In genomic region chr5:115347564-115347963, GRCm38 (mm10) we compare ENCODE assay signal across 8 mouse cellular contexts. TPM values are rescaled to one million over a fixed set of nuclear protein-coding genes. Genes with fewer than 3 reads are reported as not detected.
DNase-seq lines count a peak whose midpoint lies in the region; ATAC-seq and TF ChIP-seq lines count a peak whose summit lies in the region.

No protein-coding gene starts in this region.

- no peak for TF ChIP-seq EP300 in stomach, postnatal 0 days (optimal IDR thresholded peaks at IDR 0.05)

- no peak for TF ChIP-seq POLR2A in bone marrow macrophage, adult 2 months (IDR thresholded peaks at IDR 0.05; ENCODE audit: borderline replicate concordance, low read depth, low read length)

- under 1% methylated on average over 5 of the region's 5 CpGs for WGBS in heart, embryonic 13.5 days
- whole genome bisulfite sequencing in liver, embryonic 16.5 days (ENCODE audit: insufficient replicate concordance), result 0% methylated on average over 5 of the region's 5 CpGs
- 4% methylated on average over 5 of the region's 5 CpGs for WGBS in neural tube, embryonic 12.5 days
- under 1% methylated on average over 5 of the region's 5 CpGs for WGBS in stomach, postnatal 0 days

- ATAC-seq in heart, embryonic 13.5 days (ENCODE audit: extremely low read depth, insufficient number of reproducible peaks, low FRiP score, low TSS enrichment), result no peak
- ATAC-seq in liver, embryonic 16.5 days (ENCODE audit: low read depth), result peak; percentile 57
- ATAC-seq in neural tube, embryonic 12.5 days (ENCODE audit: low FRiP score, low read depth), result no peak
- peak; percentile 63 for ATAC-seq in stomach, postnatal 0 days (ENCODE audit: low FRiP score, low TSS enrichment)

- H3K36me3 ChIP-seq in erythroblast, embryonic 14.5 days (ENCODE audit: control insufficient read depth), result peaks cover 48% of the 10 kb centered on the region
- peaks cover 47% of the 10 kb centered on the region for H3K36me3 ChIP-seq in heart, embryonic 13.5 days
- H3K36me3 ChIP-seq in liver, embryonic 16.5 days (ENCODE audit: control insufficient read depth, insufficient read depth), result peaks cover 27% of the 10 kb centered on the region
- peaks cover 37% of the 10 kb centered on the region for H3K36me3 ChIP-seq in neural tube, embryonic 12.5 days
- H3K36me3 ChIP-seq in stomach, postnatal 0 days (ENCODE audit: control insufficient read depth, insufficient read depth, low read length), result peaks cover 4% of the 10 kb centered on the region; the same call in 1 of the 2 replicates

- H3K27me3 ChIP-seq in erythroblast, embryonic 14.5 days (ENCODE audit: control insufficient read depth), result peaks cover 5% of the 10 kb centered on the region
- H3K27me3 ChIP-seq in heart, embryonic 13.5 days (replicated peaks), result no peaks in the 10 kb centered on the region
- H3K27me3 ChIP-seq in liver, embryonic 16.5 days (ENCODE audit: control insufficient read depth, insufficient read depth, low read depth, low read length), result no peaks in the 10 kb centered on the region
- no peaks in the 10 kb centered on the region for H3K27me3 ChIP-seq in neural tube, embryonic 12.5 days (replicated peaks)
- no peaks in the 10 kb centered on the region for H3K27me3 ChIP-seq in stomach, postnatal 0 days (ENCODE audit: control insufficient read depth, insufficient read depth, low read length)

- H3K4me1 ChIP-seq in bone marrow macrophage, adult 2 months (ENCODE audit: control insufficient read depth, insufficient read depth, low read length), result peaks cover 7% of the 10 kb centered on the region
- H3K4me1 ChIP-seq in erythroblast, embryonic 14.5 days (ENCODE audit: control insufficient read depth), result peaks cover 45% of the 10 kb centered on the region
- peaks cover 27% of the 10 kb centered on the region for H3K4me1 ChIP-seq in heart, embryonic 13.5 days
- H3K4me1 ChIP-seq in liver, embryonic 16.5 days (ENCODE audit: control insufficient read depth, low read depth, low read length), result peaks cover 9% of the 10 kb centered on the region
- H3K4me1 ChIP-seq in neural tube, embryonic 12.5 days, result peaks cover 12% of the 10 kb centered on the region
- no peaks in the 10 kb centered on the region; the same call in 1 of the 2 replicates for H3K4me1 ChIP-seq in stomach, postnatal 0 days (replicated peaks; ENCODE audit: control insufficient read depth, insufficient read depth)

- peak overlapping the region; percentile 90 for H3K4me2 ChIP-seq in heart, embryonic 13.5 days
- peak overlapping the region; percentile 79 for H3K4me2 ChIP-seq in liver, embryonic 16.5 days (ENCODE audit: low read depth, low read length)
- peak overlapping the region; percentile 95 for H3K4me2 ChIP-seq in neural tube, embryonic 12.5 days (replicated peaks)
- peak overlapping the region; percentile 86 for H3K4me2 ChIP-seq in stomach, postnatal 0 days (replicated peaks; ENCODE audit: low read depth)

- peak; percentile 97 for TF ChIP-seq CTCF in bone marrow macrophage, adult 2 months (IDR thresholded peaks at IDR 0.05; ENCODE audit: low read depth, low read length)
- peak; percentile 88 for TF ChIP-seq CTCF in stomach, postnatal 0 days (IDR thresholded peaks at IDR 0.05; ENCODE audit: low read depth)

- peak; percentile 87 for DNase-seq in CD4-positive helper T cell, adult 2 months (ENCODE audit: low read depth, low spot score)
- peak; percentile 92 for DNase-seq in kidney, postnatal 10 days
- DNase-seq in stomach, postnatal 0 days (ENCODE audit: low spot score), result peak; percentile 88

- H3K4me3 ChIP-seq in bone marrow macrophage, adult 2 months (ENCODE audit: insufficient read depth, low read length), result peak overlapping the region; percentile 93
- peak overlapping the region; percentile 78 for H3K4me3 ChIP-seq in erythroblast, embryonic 14.5 days (replicated peaks)
- H3K4me3 ChIP-seq in heart, embryonic 13.5 days, result peak overlapping the region; percentile 83
- peak overlapping the region; percentile 82 for H3K4me3 ChIP-seq in liver, embryonic 16.5 days (ENCODE audit: low read depth, low read length)
- peak overlapping the region; percentile 98 for H3K4me3 ChIP-seq in neural tube, embryonic 12.5 days
- H3K4me3 ChIP-seq in stomach, postnatal 0 days (ENCODE audit: low read depth, low read length), result peak overlapping the region; percentile 73

- peak overlapping the region; percentile 94 for H3K9ac ChIP-seq in heart, embryonic 13.5 days
- H3K9ac ChIP-seq in liver, embryonic 16.5 days (ENCODE audit: low read depth, low read length), result peak overlapping the region; percentile 83
- 0 out of 2 replicates have a peak overlapping the region, but pooled peaks have one; percentile 26 for H3K9ac ChIP-seq in neural tube, embryonic 12.5 days
- 0 out of 2 replicates have a peak overlapping the region, but pooled peaks have one; percentile 76 for H3K9ac ChIP-seq in stomach, postnatal 0 days (ENCODE audit: low read length)

- H3K27ac ChIP-seq in bone marrow macrophage, adult 2 months (ENCODE audit: insufficient read depth, low read depth, low read length), result no peak overlapping the region
- H3K27ac ChIP-seq in heart, embryonic 13.5 days (replicated peaks), result peak overlapping the region; percentile 73; the same call in 1 of the 2 replicates
- H3K27ac ChIP-seq in liver, embryonic 16.5 days (ENCODE audit: low read length), result peak overlapping the region; percentile 68
- H3K27ac ChIP-seq in neural tube, embryonic 12.5 days, result no peak overlapping the region
- no peak overlapping the region for H3K27ac ChIP-seq in stomach, postnatal 0 days (replicated peaks)

- peaks cover 3% of the 10 kb centered on the region for H3K9me3 ChIP-seq in erythroblast, embryonic 14.5 days (ENCODE audit: control insufficient read depth, low read length)
- H3K9me3 ChIP-seq in heart, embryonic 13.5 days, result no peaks in the 10 kb centered on the region; the same call in 1 of the 2 replicates
- no peaks in the 10 kb centered on the region for H3K9me3 ChIP-seq in liver, embryonic 16.5 days (replicated peaks; ENCODE audit: control insufficient read depth, low read length)
- H3K9me3 ChIP-seq in neural tube, embryonic 12.5 days, result no peaks in the 10 kb centered on the region
- no peaks in the 10 kb centered on the region for H3K9me3 ChIP-seq in stomach, postnatal 0 days (ENCODE audit: control insufficient read depth, low read length)

RNA-seq across cellular contexts. Expression of gene Cox6a1, which starts 1.2 kb away (rescaled TPM):
- 445 and 473 TPM in 2 replicates for polyA plus RNA-seq in bone marrow macrophage, adult 2 months (2012; ENCODE audit: insufficient read depth, insufficient read length, missing spikeins)
- 742 and 772 TPM in 2 replicates for polyA plus RNA-seq in erythroblast, embryonic 14.5 days (2012)
- polyA plus RNA-seq in heart, embryonic 13.5 days (2015; fragmentation: Nextera tagmentation; extraction: Ambion mirVana), result 1,395 and 1,520 TPM in 2 replicates
- 674 and 679 TPM in 2 replicates for polyA plus RNA-seq in liver, embryonic 16.5 days (2015; fragmentation: Nextera tagmentation; extraction: Ambion mirVana)
- polyA plus RNA-seq in neural tube, embryonic 12.5 days (2016; fragmentation: Nextera tagmentation; extraction: Ambion mirVana), result 884 and 947 TPM in 2 replicates
- polyA plus RNA-seq in stomach, postnatal 0 days (2015; fragmentation: Nextera tagmentation; extraction: Ambion mirVana), result 1,431 and 1,574 TPM in 2 replicates

RNA-seq across cellular contexts. Expression of gene Triap1, which starts 6.5 kb away (rescaled TPM):
- polyA plus RNA-seq in bone marrow macrophage, adult 2 months (2012; ENCODE audit: insufficient read depth, insufficient read length, missing spikeins), result 60.2 and 68.9 TPM in 2 replicates
- 0.33 and 0.72 TPM in 2 replicates for polyA plus RNA-seq in erythroblast, embryonic 14.5 days (2012)
- polyA plus RNA-seq in heart, embryonic 13.5 days (2015; fragmentation: Nextera tagmentation; extraction: Ambion mirVana), result 40.2 and 42.4 TPM in 2 replicates
- 24.5 and 26.2 TPM in 2 replicates for polyA plus RNA-seq in liver, embryonic 16.5 days (2015; fragmentation: Nextera tagmentation; extraction: Ambion mirVana)
- polyA plus RNA-seq in neural tube, embryonic 12.5 days (2016; fragmentation: Nextera tagmentation; extraction: Ambion mirVana), result 52.2 and 54.8 TPM in 2 replicates
- polyA plus RNA-seq in stomach, postnatal 0 days (2015; fragmentation: Nextera tagmentation; extraction: Ambion mirVana), result 63.3 and 65.4 TPM in 2 replicates

RNA-seq across cellular contexts. Expression of gene Gatc, which starts 6.6 kb away (rescaled TPM):
- polyA plus RNA-seq in bone marrow macrophage, adult 2 months (2012; ENCODE audit: insufficient read depth, insufficient read length, missing spikeins), result 28.8 and 31.4 TPM in 2 replicates
- 1.4 and 1.7 TPM in 2 replicates for polyA plus RNA-seq in erythroblast, embryonic 14.5 days (2012)
- 22.0 and 22.8 TPM in 2 replicates for polyA plus RNA-seq in heart, embryonic 13.5 days (2015; fragmentation: Nextera tagmentation; extraction: Ambion mirVana)
- polyA plus RNA-seq in liver, embryonic 16.5 days (2015; fragmentation: Nextera tagmentation; extraction: Ambion mirVana), result 10.1 and 13.4 TPM in 2 replicates
- polyA plus RNA-seq in neural tube, embryonic 12.5 days (2016; fragmentation: Nextera tagmentation; extraction: Ambion mirVana), result 31.2 and 35.3 TPM in 2 replicates
- polyA plus RNA-seq in stomach, postnatal 0 days (2015; fragmentation: Nextera tagmentation; extraction: Ambion mirVana), result 12.9 and 14.7 TPM in 2 replicates

RNA-seq across cellular contexts. Expression of gene Srsf9, which starts 20.6 kb away (rescaled TPM):
- 114 and 123 TPM in 2 replicates for polyA plus RNA-seq in bone marrow macrophage, adult 2 months (2012; ENCODE audit: insufficient read depth, insufficient read length, missing spikeins)
- 5.3 and 5.5 TPM in 2 replicates for polyA plus RNA-seq in erythroblast, embryonic 14.5 days (2012)
- 112 and 115 TPM in 2 replicates for polyA plus RNA-seq in heart, embryonic 13.5 days (2015; fragmentation: Nextera tagmentation; extraction: Ambion mirVana)
- 59.2 and 64.0 TPM in 2 replicates for polyA plus RNA-seq in liver, embryonic 16.5 days (2015; fragmentation: Nextera tagmentation; extraction: Ambion mirVana)
- polyA plus RNA-seq in neural tube, embryonic 12.5 days (2016; fragmentation: Nextera tagmentation; extraction: Ambion mirVana), result 314 and 343 TPM in 2 replicates
- 121 and 129 TPM in 2 replicates for polyA plus RNA-seq in stomach, postnatal 0 days (2015; fragmentation: Nextera tagmentation; extraction: Ambion mirVana)

RNA-seq across cellular contexts. Expression of gene Dynll1, which starts 46.8 kb away (rescaled TPM):
- polyA plus RNA-seq in bone marrow macrophage, adult 2 months (2012; ENCODE audit: insufficient read depth, insufficient read length, missing spikeins), result 238 and 243 TPM in 2 replicates
- polyA plus RNA-seq in erythroblast, embryonic 14.5 days (2012), result 85.2 and 91.7 TPM in 2 replicates
- polyA plus RNA-seq in heart, embryonic 13.5 days (2015; fragmentation: Nextera tagmentation; extraction: Ambion mirVana), result 1,196 and 1,415 TPM in 2 replicates
- 470 and 491 TPM in 2 replicates for polyA plus RNA-seq in liver, embryonic 16.5 days (2015; fragmentation: Nextera tagmentation; extraction: Ambion mirVana)
- 1,356 and 1,433 TPM in 2 replicates for polyA plus RNA-seq in neural tube, embryonic 12.5 days (2016; fragmentation: Nextera tagmentation; extraction: Ambion mirVana)
- 1,661 and 1,792 TPM in 2 replicates for polyA plus RNA-seq in stomach, postnatal 0 days (2015; fragmentation: Nextera tagmentation; extraction: Ambion mirVana)

Comparison
In these comparisons a context has a peak if more than half of its experiments do, and no peak if none do; other contexts are left out.
1. H3K27ac ChIP-seq: peak in heart, embryonic 13.5 days (single experiment) and liver, embryonic 16.5 days (single experiment); none in bone marrow macrophage, adult 2 months (single experiment), neural tube, embryonic 12.5 days (single experiment) and stomach, postnatal 0 days (single experiment).
2. ATAC-seq: peak in liver, embryonic 16.5 days (single experiment) and stomach, postnatal 0 days (single experiment); none in heart, embryonic 13.5 days (single experiment) and neural tube, embryonic 12.5 days (single experiment).
3. H3K9ac ChIP-seq: peak in every context shown above with its lines; median percentile 94 in heart, embryonic 13.5 days; 83 in liver, embryonic 16.5 days; 76 in stomach, postnatal 0 days; 26 in neural tube, embryonic 12.5 days.
4. RNA of gene Triap1, which starts 6.5 kb away (polyA plus RNA-seq): 63.3 to 65.4 TPM in stomach, postnatal 0 days, 60.2 to 68.9 TPM in bone marrow macrophage, adult 2 months, 52.2 to 54.8 TPM in neural tube, embryonic 12.5 days, 40.2 to 42.4 TPM in heart, embryonic 13.5 days and 24.5 to 26.2 TPM in liver, embryonic 16.5 days; 0.33 to 0.72 TPM in erythroblast, embryonic 14.5 days; every median in the first group is over 10 times any median in the second.
5. Peak in every context shown above with its lines, with median percentiles within 50 percentile points of each other: DNase-seq, H3K4me3 ChIP-seq and H3K4me2 ChIP-seq.